Mouse (Mus musculus) MEL (cell line): ENCODE data around the gene Itgb3.

Source experiments
- CHD1 ChIP-seq: IDR thresholded peaks from 2 replicates; pipeline ENCODE4 v1.6.1; 2012; ENCODE audit warnings: low read depth, mild to moderate bottlenecking, inconsistent platforms, low read length, improper control_type of control experiment
- CTCF ChIP-seq, 3 experiments: IDR thresholded peaks in 2 of 3; conservative IDR thresholded peaks in 1 of 3; 2 replicates each; pipeline ENCODE4 v1.5.1; 2011 to 2012; ENCODE audit warnings: low read length in 3 of 3, low read depth in 2 of 3, mild to moderate bottlenecking in 2 of 3, improper control_type of control experiment in 1 of 3, inconsistent platforms in 1 of 3, mixed read lengths in 1 of 3, moderate library complexity in 1 of 3; ENCODE audit not compliant: control insufficient read depth in 1 of 3, insufficient read depth in 1 of 3, poor library complexity in 1 of 3, severe bottlenecking in 1 of 3
- GATA1 ChIP-seq: IDR thresholded peaks from 2 replicates; pipeline ENCODE4 v1.6.1; 2011; ENCODE audit warnings: low read depth, low read length, improper control_type of control experiment
- MEF2A ChIP-seq: IDR thresholded peaks from 2 replicates; pipeline ENCODE4 v1.6.1; 2014; ENCODE audit warnings: low read depth, mild to moderate bottlenecking, inconsistent platforms, low read length, improper control_type of control experiment; ENCODE audit not compliant: poor library complexity, insufficient replicate concordance, severe bottlenecking; ENCODE audit errors: extremely low read depth
- MYC ChIP-seq: IDR thresholded peaks from 2 replicates; pipeline ENCODE4 v1.6.1; 2011; ENCODE audit warnings: low read depth, mild to moderate bottlenecking, low read length, improper control_type of control experiment, moderate library complexity
- NRF1 ChIP-seq: IDR thresholded peaks from 2 replicates; pipeline ENCODE4 v1.6.1; 2014; ENCODE audit warnings: low read depth, mild to moderate bottlenecking, inconsistent platforms, low read length, improper control_type of control experiment, moderate library complexity; ENCODE audit not compliant: poor library complexity, insufficient read depth, severe bottlenecking
- POLR2A ChIP-seq, 2 experiments: IDR thresholded peaks; 2 replicates each; pipeline ENCODE4 v1.6.1; 2011 to 2012; ENCODE audit warnings: low read length in 2 of 2, mild to moderate bottlenecking in 2 of 2, control low read depth in 1 of 2, improper control_type of control experiment in 1 of 2, low read depth in 1 of 2, moderate library complexity in 1 of 2; ENCODE audit not compliant: control insufficient read depth in 1 of 2, insufficient read depth in 1 of 2, poor library complexity in 1 of 2
- USF1 ChIP-seq: IDR thresholded peaks from 2 replicates; pipeline ENCODE4 v1.6.1; 2014; ENCODE audit warnings: low read depth, mild to moderate bottlenecking, inconsistent platforms, low read length, improper control_type of control experiment, moderate library complexity
- USF2 ChIP-seq, 2 experiments: IDR thresholded peaks; 2 replicates each; pipeline ENCODE4 v1.6.1; 2011 to 2012; ENCODE audit warnings: improper control_type of control experiment in 2 of 2, low read length in 2 of 2, borderline replicate concordance in 1 of 2, inconsistent platforms in 1 of 2, low read depth in 1 of 2, mild to moderate bottlenecking in 1 of 2; ENCODE audit not compliant: insufficient read depth in 1 of 2
- ZKSCAN1 ChIP-seq: IDR thresholded peaks from 2 replicates; pipeline ENCODE4 v1.6.1; 2012; ENCODE audit warnings: low read depth, mild to moderate bottlenecking, inconsistent platforms, low read length, improper control_type of control experiment, moderate library complexity

- TF ChIP-seq CTCF (IDR thresholded peaks at IDR 0.05 in 2 of 3, conservative IDR thresholded peaks at IDR 0.05 in 1 of 3; ENCODE audit: control insufficient read depth in 1 of 3, insufficient read depth in 1 of 3, low read depth in 2 of 3, low read length in 3 of 3, poor library complexity in 1 of 3, severe bottlenecking in 1 of 3): no peak
- no peak for TF ChIP-seq MEF2A
- no peak for TF ChIP-seq ZKSCAN1
- TF ChIP-seq POLR2A (IDR thresholded peaks at IDR 0.05; ENCODE audit: control insufficient read depth in 1 of 2, insufficient read depth in 1 of 2, low read depth in 1 of 2, low read length in 2 of 2, poor library complexity in 1 of 2): no peak
- no peak for TF ChIP-seq CHD1
- TF ChIP-seq USF2 (IDR thresholded peaks at IDR 0.05; ENCODE audit: borderline replicate concordance in 1 of 2, insufficient read depth in 1 of 2, low read depth in 1 of 2, low read length in 2 of 2): no peak
- no peak for TF ChIP-seq GATA1
- no peak for TF ChIP-seq NRF1
- TF ChIP-seq MYC: no peak
- no peak for TF ChIP-seq USF1
These were observed 41.0 kb upstream of the Itgb3 start for GRCm38 (mm10) chr11:104566796-104567195.
